Mouse (Mus musculus) fibroblast of lung, adult 2 months (primary cell): ENCODE measurements around the gene Hdac5.

ENCODE experiments used
- DNase-seq: peaks from one replicate; pipeline ENCODE4 v3.0.0-alpha.2; 2011; ENCODE audit warnings: low read depth

The Hdac5 gene

DNA sequence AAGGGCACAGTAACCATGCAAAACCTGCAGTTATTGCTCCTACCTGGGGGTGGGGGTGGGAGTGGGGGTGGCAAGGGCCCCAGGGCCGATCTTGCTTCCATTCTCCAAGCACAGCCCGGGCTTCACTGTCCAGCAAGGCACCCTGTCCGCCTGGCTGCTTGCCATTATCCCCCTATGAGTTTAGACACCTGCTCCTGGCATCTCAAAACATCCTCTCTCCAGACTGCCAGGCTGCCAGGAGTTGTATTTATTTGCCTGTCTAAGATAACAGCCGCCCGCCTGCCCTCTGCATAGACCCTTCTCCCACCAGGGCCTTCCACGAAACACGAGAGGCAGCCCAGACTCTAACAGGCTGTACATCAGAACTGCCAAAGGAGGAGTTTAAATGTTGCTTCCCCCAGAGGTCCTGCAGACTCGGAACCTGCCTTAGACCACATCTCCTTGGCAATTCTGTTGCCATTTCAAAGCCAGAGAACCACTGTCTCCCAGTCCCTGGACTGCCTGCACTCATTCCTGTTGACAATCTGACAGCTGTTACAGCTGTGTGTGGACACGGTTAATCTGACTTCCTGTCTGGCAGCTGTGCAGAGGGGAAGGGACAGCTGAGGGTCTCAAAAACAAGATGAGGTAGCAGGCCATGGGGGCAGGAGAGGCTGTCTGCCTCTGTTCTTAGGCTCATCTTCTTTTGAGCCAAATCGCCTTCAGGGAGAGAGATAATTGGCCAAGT is 15.4 kb downstream of the Hdac5 start:
- DNase-seq = no peak

DNA sequence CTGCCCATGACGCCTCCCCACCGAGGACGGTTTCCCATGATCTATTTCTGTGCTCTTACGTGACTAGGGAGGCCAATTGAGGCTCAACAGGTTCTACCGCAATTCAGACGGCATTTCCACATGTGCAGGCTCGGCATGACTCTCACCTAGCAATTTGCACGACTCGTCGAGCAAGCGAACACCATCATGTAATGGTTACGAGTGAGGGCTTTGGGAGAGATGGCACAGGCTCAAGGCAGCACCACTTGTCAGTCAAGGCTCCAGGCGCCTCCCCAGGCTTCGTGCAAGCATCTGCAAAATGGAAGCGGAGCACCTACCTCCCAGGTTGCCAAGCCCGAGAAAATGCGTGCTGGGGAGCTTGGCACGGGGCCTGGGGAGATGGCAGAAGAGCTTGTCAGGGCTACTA is 18.0 kb downstream of the Hdac5 start:
- DNase-seq = no peak

DNA sequence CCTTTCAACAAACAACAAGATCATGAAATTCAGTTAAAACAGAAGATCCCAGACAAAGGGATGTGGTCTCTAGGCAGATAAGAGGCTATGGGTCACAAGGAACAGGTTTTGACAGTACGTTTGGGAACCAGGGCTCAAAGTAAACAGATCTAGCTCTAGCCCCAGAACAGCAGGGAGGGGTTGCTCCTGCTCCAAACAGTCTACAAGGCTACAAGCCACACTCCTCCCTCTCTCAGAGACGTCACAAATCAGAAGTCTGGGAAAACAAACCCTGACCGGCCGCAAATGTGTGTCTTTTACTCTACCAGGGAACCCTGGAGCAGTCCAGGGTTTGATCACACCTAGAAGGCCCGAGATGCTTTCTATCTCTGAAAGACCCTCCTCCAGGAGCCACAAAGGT is 19.0 kb downstream of the Hdac5 start:
- DNase-seq = no peak

DNA sequence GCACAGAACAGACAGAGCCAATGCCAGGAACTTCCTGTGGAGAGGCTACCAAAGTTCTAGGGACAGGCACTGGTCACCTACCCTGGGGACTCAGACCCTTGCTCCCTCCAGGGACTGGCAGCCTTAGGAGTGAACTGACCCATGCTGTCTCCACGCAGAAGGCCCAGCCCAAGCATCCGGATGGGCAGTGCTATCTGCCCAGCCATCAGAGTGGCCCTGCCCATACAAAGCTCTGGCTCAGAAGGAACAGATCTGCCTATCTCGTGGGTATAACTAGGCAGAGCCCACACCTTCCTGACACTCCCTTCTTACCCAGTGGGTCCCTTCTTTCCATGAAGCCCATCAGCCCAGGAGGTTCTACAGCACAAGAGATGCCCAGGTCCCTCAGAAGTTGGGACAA is 19.8 kb downstream of the Hdac5 start:
- DNase-seq = no peak

DNA sequence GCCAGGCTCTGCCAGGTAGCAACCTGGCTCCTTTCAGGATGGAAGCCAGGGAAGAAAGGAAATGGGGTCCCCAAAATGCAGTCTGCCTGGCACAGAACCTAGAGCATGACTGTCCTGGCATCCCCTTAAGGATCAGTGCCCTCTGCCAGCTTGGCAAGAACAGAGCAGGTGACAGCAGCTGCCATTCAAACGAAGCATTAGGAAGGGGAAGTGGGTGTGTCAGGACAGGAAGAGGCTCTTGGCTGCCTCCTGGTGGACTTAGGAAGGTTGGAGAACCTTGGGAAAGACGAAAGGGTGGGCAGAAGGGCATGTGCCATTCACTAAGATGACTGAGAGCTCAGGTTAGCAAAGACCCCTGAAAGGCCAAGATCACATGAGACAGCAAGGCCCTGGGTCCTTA is 20.2 kb downstream of the Hdac5 start:
- no peak for DNase-seq

DNA sequence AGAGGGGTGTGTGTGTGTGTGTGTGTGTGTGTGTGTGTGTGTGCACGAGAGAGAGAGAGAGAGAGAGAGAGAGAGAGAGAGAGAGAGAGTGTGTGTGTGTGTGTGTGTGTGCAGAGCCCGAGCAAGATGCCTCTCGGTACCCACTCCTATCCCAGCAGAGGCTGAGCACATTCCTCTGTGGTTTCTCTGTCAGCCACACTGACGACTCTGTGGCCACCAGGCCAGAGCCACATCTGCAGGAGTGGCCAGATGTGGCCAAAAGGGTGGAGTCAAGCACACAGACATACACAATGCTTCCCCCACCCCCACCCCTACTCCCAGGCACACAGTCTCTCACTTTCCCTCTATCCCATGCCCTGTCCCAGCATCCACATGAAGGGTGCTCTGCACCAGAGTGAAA is 21.1 kb downstream of the Hdac5 start:
- no peak for DNase-seq

DNA sequence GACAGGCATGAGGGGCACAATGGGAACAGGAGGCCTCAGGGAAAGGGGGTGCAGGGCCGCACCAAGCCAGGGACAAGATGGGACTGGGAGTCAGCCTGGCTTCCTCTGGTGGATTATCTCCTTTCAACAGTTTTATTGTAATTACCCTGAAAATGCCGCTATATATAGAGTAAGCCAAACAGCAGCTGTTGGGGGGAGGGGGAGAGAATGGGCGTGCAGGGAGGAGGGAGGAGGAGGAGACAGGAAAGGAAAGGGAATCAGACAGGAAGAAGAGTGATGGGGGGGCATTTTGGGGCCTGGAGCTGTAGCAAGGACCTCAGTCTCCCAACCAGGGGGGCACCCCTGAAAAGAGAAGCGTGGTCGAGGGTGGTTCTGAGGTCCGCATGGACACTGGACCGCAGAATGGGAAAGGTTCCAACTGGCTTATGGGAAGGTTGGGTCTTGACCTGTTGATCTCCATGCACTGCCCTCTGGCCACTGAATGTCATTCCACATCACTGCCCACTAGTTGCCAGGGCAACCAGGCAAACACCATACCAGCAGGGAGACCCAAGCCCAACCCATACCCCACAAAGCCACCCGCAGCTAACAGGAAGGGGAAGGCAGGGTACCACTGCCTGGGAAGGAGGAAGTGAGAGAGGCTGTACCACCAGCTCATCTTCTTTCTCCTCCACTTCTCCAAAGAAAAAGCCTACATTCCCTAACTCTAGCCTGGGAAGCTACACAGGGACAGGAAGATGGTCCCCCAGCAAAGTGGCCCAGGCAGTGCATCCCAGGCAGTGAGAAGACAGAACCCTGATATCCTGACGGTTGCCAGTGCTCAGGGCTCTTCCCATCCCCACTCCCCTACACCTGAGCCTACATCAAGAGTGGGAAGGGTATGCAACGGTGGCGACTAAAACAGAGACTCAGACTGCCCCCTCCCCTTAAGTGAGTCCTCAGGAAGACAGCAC is 21.9 kb downstream of the Hdac5 start:
- no peak for DNase-seq

DNA sequence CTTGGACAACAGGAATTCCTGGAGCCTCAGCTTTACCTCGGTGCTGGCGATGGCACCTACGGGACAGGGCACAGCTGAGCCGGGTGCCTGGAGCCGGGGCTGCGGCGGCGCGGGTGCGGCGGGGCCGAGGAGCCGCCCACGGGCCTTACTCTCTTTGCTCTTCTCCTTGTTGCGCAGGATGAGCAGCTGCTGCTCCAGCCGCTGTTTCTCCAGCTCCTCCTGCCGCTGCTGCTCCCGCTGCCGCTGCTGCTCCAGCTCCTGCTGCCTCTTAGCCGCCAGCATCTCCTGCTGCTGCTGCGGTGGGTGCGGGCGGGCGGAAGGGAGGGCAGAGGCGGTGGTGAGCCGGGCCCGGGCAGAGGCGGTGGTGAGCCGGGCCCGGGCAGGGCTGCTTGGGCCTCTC is 23.5 kb downstream of the Hdac5 start:
- DNase-seq = no peak

DNA sequence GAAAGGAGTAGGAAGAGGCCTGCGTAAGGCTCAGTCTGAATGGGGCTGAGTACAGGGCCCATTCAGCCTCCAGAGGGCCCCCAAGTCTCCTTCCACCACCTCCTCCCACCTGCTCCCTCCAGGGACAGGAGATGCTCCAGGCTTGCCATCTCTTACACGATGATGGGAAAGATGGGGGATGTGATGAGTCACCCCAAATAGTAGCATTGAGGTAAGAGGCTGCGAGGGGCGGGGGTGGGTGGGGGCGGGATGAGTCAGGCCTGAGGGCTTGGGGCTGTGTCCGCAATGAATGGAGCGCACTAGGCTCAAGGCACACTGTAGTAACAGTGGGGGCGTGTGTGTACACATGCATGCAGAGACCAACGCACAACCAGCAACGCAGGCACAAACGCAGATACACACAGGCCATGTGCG is 28.6 kb downstream of the Hdac5 start:
- no peak for DNase-seq

DNA sequence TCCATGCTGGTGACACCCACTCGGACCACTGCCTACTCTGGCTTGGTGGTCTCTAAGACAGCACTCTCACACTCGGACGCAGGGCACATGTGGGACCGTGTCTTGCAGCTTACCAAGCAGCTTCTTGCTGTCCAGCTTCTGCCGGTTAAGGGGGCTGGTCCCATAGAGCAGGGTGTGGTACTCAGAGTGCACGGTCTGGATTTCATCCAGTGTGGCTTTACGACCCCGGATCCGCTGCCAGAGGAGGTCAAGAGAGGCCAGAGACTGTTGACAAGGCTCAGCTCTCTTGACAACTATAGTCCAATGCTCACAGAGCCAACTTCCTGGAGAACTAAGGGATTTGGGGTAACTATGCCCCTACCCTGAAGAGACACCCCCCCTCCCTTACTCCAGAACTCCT is 30.1 kb downstream of the Hdac5 start:
- DNase-seq = no peak

DNA sequence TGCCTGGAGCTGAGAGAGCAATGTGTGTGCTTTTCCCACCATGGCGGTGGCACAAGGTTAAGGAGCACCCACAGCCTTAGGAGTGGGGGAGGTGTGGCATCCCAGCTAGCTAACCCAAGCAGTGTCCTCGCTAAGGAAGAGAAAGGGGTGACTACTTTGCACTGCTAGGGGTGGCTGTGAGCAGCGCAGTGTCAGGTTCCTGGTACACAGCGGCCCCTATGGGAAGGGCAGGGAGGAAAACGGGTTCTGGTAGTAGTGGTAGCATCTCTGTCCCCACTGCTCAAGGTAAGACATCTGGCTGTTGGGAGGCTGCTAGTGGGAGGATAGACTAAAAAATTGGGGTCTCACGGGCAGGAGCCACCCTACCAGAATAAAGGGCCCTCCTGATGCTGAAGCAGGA is 31.7 kb downstream of the Hdac5 start:
- DNase-seq = no peak

DNA sequence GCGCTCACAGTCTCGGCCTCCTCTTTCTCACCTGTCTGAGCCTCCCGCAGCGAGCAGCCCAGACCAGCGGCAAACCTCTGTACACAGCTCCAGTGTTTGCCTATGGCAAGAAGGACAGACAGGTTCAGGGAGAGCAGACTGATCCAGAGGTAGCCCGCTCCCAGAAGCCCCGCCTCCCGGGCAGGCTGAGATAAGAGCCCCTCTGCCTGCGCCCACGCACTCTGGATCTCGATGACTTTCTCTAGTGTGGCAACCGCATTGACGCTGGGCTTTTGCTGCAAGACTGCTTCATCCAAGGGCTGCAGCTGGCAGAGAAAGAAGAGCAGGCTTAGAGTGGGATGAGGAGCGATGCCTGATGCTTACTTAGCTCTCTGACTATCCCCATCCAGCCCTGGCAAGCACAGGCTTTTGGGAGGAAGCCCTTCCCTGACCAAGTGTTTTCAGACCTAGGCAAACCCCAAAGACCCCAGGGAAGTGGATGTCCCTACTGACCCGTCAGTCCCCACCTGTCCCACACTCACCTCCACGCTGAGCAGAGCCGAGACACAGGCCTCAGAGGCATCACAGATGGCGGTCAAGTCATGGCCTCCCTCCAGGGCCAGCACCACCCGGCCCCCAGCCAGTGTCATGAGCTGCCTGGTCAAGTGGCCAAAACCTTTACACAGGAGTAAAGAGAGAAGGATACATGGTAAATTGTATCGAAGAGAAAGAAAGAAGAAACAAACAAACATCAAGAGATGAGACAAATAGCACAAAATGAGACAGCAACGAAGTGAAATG is 33.8 kb downstream of the Hdac5 start:
- DNase-seq = no peak

DNA sequence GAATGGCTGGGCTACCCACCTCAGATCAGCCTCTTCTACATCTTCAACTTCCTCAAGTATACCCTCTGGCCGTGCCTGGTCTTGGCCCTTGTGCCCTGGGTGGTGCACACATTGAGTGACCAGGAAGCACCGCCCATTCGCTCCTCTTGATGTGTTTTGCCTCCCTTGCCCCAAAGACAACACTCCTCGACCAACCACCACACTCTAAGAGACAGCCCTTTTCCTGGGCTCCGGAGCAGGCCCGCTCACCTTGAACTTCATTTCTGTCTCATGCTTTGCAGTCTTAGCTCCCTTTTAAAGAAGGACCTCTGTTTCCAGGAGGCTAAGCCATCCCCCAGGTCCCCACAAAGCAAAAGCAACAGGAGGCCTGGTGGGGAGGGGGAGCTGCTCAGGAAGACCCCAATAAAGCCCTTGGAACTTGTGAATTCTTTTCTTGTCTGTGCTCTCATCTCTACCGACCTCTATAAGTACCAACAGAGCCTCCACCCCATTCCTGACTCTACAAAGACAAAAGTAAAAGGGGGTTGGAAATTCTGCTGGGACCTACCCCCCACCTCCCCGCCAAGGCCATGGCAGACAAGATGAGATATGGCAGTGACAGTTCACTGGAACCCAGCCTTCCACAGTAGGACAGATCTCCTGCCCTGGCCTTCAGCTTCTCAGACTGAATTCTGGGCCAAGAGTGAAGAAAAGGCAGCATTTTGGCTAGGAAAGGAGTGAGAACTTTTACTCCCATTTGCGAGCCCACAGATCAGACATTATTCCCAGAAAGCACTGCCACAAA is 36.1 kb downstream of the Hdac5 start:
- DNase-seq = no peak

DNA sequence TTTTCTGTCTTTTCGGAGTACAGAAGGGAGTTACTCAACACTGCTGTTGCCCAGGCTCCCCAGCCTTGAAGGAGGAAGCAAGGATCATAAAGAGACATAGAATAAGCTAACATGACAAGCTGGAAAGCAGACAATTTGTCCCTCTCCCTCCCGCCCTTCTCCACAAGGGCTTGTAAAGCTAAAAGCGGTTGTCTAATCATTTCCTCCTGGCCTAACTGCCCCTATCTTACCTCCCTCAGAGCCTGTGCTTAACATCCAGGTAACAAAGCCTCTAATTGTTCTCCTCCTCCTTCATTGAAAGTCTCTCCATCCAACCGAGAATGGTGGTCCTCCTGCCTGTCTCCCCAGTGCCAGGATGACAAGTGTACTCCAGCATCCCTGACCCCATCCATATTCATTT is 39.1 kb downstream of the Hdac5 start:
- no peak for DNase-seq

DNA sequence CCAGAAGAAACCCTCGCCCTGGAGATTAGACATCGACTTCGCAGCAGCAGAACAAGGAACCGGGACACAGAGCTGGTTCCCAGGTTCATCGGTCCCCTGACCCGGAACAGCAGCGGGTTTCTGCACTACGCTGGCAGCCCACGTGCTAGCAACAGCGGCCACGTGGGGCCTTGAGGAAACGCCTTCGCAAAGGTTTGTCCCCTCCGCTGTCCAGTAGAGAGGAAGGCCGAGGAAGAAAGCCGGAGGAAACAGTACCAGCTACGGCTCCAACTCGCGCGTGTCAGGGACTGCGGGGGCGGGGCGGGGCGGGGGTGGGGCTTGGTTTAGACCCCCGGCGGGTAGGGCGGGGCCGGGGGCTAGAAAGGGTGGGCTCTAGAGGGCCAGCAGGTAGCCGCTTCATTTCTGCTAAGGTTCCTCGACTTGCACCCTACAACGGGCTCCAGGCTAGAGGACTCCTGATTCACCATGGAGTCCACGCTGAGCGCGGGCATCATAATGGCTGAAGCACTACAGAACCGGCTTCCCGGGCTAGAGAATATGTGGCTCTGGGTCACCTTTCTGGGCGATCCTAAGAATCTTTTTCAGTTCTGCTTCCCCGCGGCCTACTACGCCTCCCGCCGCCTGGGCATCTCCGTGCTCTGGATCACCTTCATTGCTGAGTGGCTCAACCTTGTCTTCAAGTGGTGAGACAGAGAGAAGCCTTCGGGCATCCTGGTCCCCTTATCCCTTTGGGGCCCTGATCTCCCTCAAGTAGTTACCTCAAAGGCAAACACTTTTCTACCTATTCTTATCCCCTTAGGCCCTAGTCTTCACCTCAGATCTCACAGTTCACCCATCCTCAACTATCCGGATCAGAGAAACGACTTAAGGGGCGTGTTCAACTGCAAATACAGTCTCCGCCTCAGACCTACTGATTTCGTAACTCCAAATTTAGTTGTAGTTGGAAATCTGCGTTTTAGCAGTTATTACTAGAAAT is 40.2 kb downstream of the Hdac5 start, which contains the start of gene G6pc3:
G6pc3 (plus strand) TSS at position 160 of the 976 bp plus-strand sequence.
- DNase-seq = peak; percentile 74

DNA sequence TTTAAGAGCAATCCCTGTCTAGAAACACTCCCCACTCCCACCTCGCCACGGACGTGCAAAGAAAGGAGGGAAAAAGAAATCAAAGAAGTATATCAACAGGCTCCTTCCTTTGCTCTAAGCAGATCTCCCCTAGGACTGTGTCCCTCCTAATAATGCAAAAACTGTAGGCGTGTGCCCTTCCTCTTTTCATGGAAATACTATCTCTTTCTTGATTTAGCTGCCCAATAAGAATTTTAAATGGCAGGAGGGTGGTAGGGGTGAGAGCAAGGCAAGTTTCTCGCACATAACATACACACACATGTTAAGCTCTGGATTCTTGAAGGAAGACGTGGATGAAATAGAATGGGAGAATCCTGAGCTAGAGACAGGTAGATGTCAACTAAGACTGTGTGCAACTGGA is 41.0 kb downstream of the Hdac5 start:
- DNase-seq = no peak

DNA sequence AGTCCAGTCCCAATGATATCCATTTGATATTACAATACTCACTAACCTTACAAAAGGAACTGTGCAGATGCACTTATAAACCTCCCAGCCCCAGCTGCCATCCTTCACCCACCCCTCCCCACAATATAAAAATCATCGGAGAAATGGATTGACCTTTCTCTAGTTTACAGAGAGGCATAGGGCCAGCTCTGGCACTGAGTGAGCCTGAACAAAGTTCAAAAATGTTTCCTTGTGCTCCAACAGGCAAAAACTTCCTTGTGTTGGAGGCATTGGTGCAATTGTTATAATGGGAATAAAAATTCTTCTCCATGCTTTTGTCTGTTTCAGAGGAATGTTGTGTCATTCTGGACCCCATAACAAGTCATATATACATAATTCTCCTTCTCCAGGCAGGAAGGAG is 43.7 kb downstream of the Hdac5 start:
- DNase-seq = no peak

DNA sequence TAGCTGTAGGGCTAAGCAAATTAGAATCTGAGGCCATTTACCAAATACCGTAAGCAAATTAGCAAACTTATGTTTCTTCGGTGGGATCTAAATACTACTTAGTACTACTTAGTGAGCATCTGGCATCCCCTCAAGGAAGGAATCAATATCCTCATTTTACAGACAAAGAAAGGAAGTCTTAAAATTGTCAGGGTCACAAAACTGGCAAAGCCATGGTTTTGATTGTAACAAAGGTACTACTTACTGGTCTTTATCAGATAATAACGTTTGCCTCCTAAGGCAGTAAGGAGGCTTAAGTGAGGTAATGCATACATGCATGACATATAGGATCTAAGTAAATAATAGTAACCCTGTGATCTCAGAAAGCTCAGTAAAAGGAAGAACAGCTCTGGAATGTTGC is 44.3 kb downstream of the Hdac5 start:
- no peak for DNase-seq

DNA sequence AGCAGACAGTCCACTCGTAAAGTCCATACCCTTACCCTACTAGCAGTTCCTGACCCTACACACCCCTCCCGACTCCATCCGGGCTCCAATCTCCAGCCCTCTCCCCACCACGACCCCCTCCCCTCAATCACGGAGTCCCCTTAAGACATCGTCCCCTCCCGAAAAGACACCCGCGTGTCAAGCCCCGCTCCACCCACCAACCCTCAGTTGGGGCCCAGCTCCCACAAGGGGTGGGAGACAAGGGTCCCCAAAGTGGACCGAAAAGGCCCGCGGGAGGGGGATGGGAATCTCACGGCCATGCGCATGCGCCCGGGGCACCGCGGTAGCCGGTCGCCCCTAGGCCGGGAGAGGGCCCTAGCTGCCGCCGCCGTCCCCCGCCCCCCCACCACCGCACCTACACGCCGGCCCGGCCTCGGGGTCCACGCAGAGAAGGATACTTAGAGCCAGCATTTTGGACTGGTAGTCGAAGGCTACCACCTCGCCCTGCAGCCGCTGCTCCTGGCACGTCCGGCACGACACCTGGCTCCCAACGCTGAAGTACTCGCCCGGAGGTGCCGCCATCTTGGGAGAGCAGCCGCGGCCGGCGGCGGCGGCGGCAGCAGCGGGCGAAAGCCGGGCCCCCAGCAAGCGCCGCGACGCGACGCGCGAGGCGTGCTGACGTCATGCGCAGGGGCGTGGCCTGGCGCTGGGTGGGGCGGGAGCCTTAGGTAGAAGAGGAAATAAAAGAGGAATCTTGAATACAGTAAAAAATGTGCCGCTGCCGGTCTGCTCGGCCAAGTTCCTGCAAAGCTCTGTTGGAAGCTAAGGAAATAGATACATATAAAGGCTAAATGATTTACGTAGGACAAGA is 45.1 kb downstream of the Hdac5 start, which contains the start of gene Lsm12:
Lsm12 (minus strand) TSS at position 651 of the 850 bp plus-strand sequence.
- DNase-seq = peak; percentile 72
